Mouse (Mus musculus) adrenal gland, adult 8-10 months (tissue): ENCODE data around the gene Camkv. TPM values are rescaled to one million over a fixed set of nuclear protein-coding genes. Genes with fewer than 3 reads are reported as not detected.

Experiments
- DNase-seq: peaks from one replicate; pipeline ENCODE4 v3.0.0; 2022
- total RNA-seq, 4 experiments: library from RNA; stranded (reverse); gene quantifications; 2 replicates each; pipeline ENCODE4 v1.2.4; 2022

The Camkv gene
- total RNA-seq, 4 experiments from 2014 or later = 6.4 to 11.1 (median 9.7) TPM

DNA sequence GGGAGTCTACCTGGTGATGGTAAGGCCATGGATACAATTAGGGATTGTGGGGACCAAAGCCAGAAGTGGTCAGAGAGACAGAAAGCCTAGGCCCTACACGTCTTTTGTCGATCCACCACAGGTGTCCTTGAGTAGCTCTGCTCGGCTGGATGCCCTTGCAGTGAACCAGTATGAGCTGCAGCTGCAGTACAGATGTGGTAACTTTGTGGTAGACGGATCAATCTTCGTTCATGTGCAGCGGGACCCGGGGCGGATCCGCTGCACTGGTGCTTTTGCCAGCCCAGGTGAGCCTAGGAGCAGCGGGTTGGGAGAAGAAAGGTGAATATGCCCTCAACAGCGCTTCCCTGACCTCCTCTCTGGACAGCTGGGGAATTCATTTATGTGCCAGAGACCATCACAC is 57.5 kb downstream of the Camkv start:
- no peak for DNase-seq

DNA sequence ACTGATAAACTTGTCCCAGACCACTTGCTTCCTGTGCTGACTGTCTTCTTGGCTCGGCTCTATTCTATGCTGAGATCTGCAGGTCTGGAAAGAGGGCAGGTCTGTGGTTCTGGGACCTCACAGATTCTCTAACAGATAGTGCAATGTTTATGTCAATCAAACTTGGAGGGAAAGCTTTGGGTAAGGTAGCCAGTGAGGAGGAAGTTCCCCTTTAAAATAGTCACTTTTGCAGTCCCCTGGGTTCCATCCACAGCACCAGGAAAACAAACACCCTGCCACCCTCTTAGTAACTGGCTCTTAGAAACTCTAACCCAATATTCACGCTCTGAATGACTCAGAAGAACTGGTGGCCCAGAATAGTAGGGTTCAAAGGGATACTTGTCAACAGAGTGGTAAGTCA is 59.0 kb downstream of the Camkv start:
- DNase-seq = no peak

DNA sequence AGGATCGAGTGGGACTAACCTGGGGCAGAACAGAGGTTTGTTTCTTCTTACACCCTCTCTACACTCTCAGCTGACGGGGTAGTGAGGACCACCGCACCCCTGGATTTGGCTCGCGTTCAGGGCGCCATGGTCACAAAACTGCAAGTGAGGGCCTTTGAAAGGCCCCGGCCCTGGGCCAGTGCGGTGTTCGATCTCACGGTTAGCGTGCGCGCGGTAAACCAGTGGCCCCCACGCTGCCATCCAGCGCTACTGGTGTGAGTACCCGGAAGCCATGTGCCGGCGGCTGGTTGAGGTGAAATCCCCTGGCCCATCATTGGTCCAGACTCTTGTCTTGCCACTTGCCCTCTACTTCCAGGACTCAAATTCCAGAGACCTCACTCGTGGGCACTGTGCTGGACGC is 60.0 kb downstream of the Camkv start:
- no peak for DNase-seq

DNA sequence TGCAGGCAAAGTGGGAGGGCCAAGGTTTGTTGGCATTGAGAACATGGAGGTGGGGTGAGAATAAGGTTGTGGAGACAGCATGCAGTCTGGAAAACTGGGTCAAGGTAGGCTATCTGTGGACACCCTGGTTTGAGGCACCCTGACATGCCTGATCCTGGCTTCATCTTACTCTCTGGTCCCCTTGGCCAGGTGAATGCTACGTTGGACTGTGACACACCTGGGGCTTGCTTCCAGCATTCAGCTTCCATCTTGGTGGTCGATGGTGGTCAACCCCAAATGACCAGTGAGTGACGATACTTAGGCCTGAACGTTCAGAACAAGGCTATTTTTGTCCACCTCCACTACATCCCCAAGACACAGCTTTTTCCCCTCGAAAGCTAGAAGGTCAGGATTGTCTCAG is 60.6 kb downstream of the Camkv start, which contains the start of gene Gm20662:
Gene Gm20662 (plus strand): TSS at position 301 of the 400 bp plus-strand sequence.
- DNase-seq = no peak

Other genes starting within 250 kb of the Camkv start
- gene Sema3f, start 225.2 kb upstream of the Camkv start, total RNA-seq = 10 to 100 TPM; 25.0 to 41.2 (median 29.8) TPM
- gene Rbm5, start 164.7 kb upstream of the Camkv start, total RNA-seq = 100 to 1,000 TPM in 2 of 4 experiments, 10 to 100 TPM in 2; 91.2 to 204 (median 127) TPM
- gene Rbm6, start 62.4 kb upstream of the Camkv start, total RNA-seq = 10 to 100 TPM; 51.7 to 91.6 (median 58.9) TPM
- gene Mon1a, start 47.5 kb upstream of the Camkv start, total RNA-seq = 10 to 100 TPM; 19.5 to 22.1 (median 20.1) TPM
- 10 to 100 TPM; 10.3 to 28.6 (median 17.9) TPM for gene Mst1r, start 28.8 kb upstream of the Camkv start, total RNA-seq
- not detected for gene Actl11, start 7.2 kb upstream of the Camkv start, total RNA-seq
- gene Traip, start 14.5 kb downstream of the Camkv start, total RNA-seq = 1 to 10 TPM; 2.2 to 7.0 (median 4.2) TPM
- gene Uba7, start 39.8 kb downstream of the Camkv start, total RNA-seq = 10 to 100 TPM; 17.4 to 48.9 (median 25.9) TPM
- gene Gm20661, start 47.4 kb downstream of the Camkv start, total RNA-seq = under 1 TPM in 3 of 4 experiments, not detected in 1; 0.32 to 0.43 (median 0.37) TPM
- gene Inka1, start 50.2 kb downstream of the Camkv start, total RNA-seq = 1 to 10 TPM; 4.7 to 6.0 (median 5.0) TPM
- gene Cdhr4, start 56.8 kb downstream of the Camkv start, total RNA-seq = 1 to 10 TPM in 2 of 4 experiments, under 1 TPM in 2; 0.66 to 1.3 (median 1.0) TPM
- gene Gm20662, start 60.7 kb downstream of the Camkv start, total RNA-seq = 1 to 10 TPM in 3 of 4 experiments, not detected in 1; 3.8 to 7.4 (median 4.0) TPM
- gene Ip6k1, start 66.8 kb downstream of the Camkv start, total RNA-seq = 100 to 1,000 TPM; 138 to 184 (median 167) TPM
- 10 to 100 TPM; 23.5 to 31.6 (median 28.2) TPM for gene Gmppb, start 113.6 kb downstream of the Camkv start, total RNA-seq
- 1 to 10 TPM; 2.4 to 6.6 (median 4.1) TPM for gene Amigo3, start 117.5 kb downstream of the Camkv start, total RNA-seq
- under 1 TPM in 1 of 4 experiments, not detected in 3; 0.10 TPM for gene Mst1, start 144.8 kb downstream of the Camkv start, total RNA-seq
- gene Rnf123, start 147.7 kb downstream of the Camkv start, total RNA-seq = 100 to 1,000 TPM in 1 of 4 experiments, 10 to 100 TPM in 3; 68.2 to 108 (median 86.5) TPM
- gene Apeh, start 158.9 kb downstream of the Camkv start, total RNA-seq = 100 to 1,000 TPM; 104 to 125 (median 109) TPM